Mouse (Mus musculus): ENCODE data around the gene Prss16.

GRCm38 (mm10) chr13:22041651-22042567 lies 32.4 kb upstream of the Prss16 start:
- TF ChIP-seq POLR2A (IDR thresholded peaks at IDR 0.05; ENCODE audit: borderline replicate concordance, insufficient read depth, low read length), result no peak
- TF ChIP-seq CTCF (IDR thresholded peaks at IDR 0.05; ENCODE audit: borderline replicate concordance, insufficient read depth, low read depth, low read length), result no peak
